Mouse (Mus musculus): ENCODE results near the gene Rptor.

DNA sequence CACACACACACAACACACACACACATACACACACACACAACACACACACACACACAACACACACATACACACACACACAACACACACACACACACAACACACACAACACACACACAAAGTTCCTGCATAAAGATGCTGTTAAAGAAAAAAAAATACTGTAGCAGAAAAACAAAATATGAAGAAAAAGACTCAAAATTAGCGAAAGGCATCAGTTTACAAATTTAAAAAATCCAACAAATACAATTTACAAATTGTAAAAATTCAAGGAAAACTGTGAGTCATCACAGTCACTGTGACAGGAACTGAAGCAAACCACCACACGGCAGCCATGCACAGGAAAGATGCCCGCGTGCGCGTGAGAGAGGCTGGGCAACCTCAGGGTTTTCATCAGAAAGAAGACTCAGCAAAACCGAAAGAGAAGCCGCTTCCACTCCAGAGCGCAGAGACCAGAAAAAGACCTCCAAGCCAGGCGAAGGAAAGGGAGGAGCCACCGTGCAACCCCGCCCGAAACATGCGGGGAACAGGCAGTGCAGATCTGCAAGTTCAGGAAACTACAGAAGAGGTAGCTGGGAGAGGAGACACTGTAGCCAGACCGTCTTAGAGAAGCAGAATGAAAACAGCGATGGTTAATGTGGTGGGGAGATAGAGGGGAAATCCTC is 325.4 kb downstream of the Rptor start:
- TF ChIP-seq POLR2A (IDR thresholded peaks at IDR 0.05; ENCODE audit: insufficient read depth, low read depth, low read length) (no peak; the same call in 1 of the 2 replicates), CTCF (IDR thresholded peaks at IDR 0.05) (no peak), EP300 (IDR thresholded peaks at IDR 0.05; ENCODE audit: insufficient read depth, low read depth, low read length) (no peak)

Data from heart, adult 2 months (tissue).